Mouse (Mus musculus) C2C12 (cell line): ENCODE results near the gene Rhoh. TPM values are rescaled to one million over a fixed set of nuclear protein-coding genes. Genes with fewer than 3 reads are reported as not detected.

Experiments used
- H3K27me3 ChIP-seq: one replicate; pipeline ENCODE4 v1.6.1; 2011; ENCODE audit not compliant: control insufficient read depth, insufficient read depth, insufficient read length
- H3K36me3 ChIP-seq: one replicate; pipeline ENCODE4 v1.6.1; 2011; ENCODE audit not compliant: control insufficient read depth, insufficient read depth
- H3K4me3 ChIP-seq: one replicate; pipeline ENCODE4 v1.5.1; 2011; ENCODE audit warnings: mild to moderate bottlenecking, control low read depth; ENCODE audit not compliant: poor library complexity, insufficient read depth, severe bottlenecking
- H3K79me2 ChIP-seq: one replicate; pipeline ENCODE4 v1.6.1; 2011; ENCODE audit not compliant: control insufficient read depth, insufficient read depth
- H3K79me3 ChIP-seq: one replicate; pipeline ENCODE4 v1.6.1; 2011; ENCODE audit warnings: low read depth, control low read depth
- H3ac ChIP-seq: one replicate; pipeline ENCODE3; 2011; ENCODE audit warnings: low read depth; ENCODE audit not compliant: control insufficient read depth, insufficient read length
- CEBPB ChIP-seq: IDR thresholded peaks from one replicate; pipeline ENCODE4 v1.6.1; 2011; ENCODE audit warnings: low read depth, mild to moderate bottlenecking, control low read depth, moderate library complexity
- CTCF ChIP-seq: IDR thresholded peaks from one replicate; pipeline ENCODE4 v1.5.1; 2011; ENCODE audit not compliant: control insufficient read depth, insufficient read depth, insufficient read length
- FOSL1 ChIP-seq: IDR thresholded peaks from one replicate; pipeline ENCODE4 v1.8.0; 2011; ENCODE audit warnings: mild to moderate bottlenecking, low read length; ENCODE audit not compliant: poor library complexity, insufficient read depth, severe bottlenecking
- MAX ChIP-seq: IDR thresholded peaks from one replicate; pipeline ENCODE4 v1.6.1; 2011; ENCODE audit warnings: mild to moderate bottlenecking, control low read depth
- MYOD1 ChIP-seq: IDR thresholded peaks from one replicate; pipeline ENCODE4 v1.6.1; 2011; ENCODE audit warnings: low read depth; ENCODE audit not compliant: control insufficient read depth, insufficient read length
- MYOG ChIP-seq: IDR thresholded peaks from one replicate; pipeline ENCODE4 v1.6.1; 2011; ENCODE audit not compliant: control insufficient read depth, insufficient read length; ENCODE audit errors: extremely low read depth
- USF1 ChIP-seq: IDR thresholded peaks from one replicate; pipeline ENCODE4 v1.6.1; 2011; ENCODE audit warnings: low read depth, mild to moderate bottlenecking, control low read depth, moderate library complexity
- polyA plus RNA-seq: library from polyadenylated mRNA; unstranded; fragments of >200 nt; fragmentation: generic; extraction: Trizol; gene quantifications from one replicate; pipeline ENCODE4 v1.2.1, GENCODE M21; 2012; ENCODE audit warnings: missing spikeins

Gene Rhoh
- polyA plus RNA-seq, 1 experiment, result not detected

DNA sequence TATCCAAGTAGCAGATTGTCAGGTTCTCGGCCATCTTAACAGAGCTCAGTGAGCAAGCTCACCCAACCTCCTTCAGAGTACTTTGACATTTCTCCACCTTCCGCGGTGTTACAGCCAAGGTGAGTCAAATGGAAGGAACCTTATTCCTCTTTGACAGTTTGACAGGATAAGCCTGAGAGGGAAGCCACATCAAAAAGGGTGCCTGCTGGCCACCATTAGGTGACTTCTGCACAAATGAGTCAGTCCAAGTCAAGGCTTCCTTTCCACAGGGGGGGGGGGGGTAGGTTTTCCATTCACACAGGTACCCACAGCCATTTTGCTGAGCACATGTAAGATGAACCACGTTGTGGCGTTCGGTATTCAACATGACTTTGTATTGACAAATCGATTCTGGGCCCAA, 53.3 kb downstream of the Rhoh start:
- H3ac ChIP-seq, result no peak overlapping the region
- TF ChIP-seq CTCF (no peak), MYOG (no peak), USF1 (no peak), CEBPB (no peak), MYOD1 (no peak), MAX (no peak), FOSL1 (no peak)
- no peaks in the 10 kb centered on the region for H3K36me3 ChIP-seq
- H3K27me3 ChIP-seq, result peaks cover 7% of the 10 kb centered on the region
- H3K79me2 ChIP-seq, result no peaks in the 10 kb centered on the region
- no peaks in the 10 kb centered on the region for H3K79me3 ChIP-seq
- H3K4me3 ChIP-seq, result no peak overlapping the region

DNA sequence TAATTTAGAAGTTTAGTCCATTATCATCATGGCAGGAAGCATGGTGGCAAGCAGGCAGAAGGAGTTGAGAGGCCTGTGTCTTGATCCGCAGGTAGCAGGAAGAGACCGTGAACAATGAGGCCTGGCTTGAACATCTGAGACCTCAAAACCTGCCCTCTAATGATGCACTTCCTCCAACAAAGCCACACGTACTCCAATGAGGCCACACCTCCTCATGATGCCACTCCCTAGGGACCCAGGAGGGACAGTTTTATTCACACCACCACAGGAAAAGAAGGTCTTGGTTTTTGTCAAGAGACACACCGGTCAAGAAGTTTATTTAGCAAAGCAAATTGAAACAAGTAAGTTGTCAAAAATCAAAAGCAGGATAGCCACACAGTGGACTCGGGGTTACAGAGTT, 55.9 kb downstream of the Rhoh start:
- H3K79me2 ChIP-seq, result no peaks in the 10 kb centered on the region
- no peaks in the 10 kb centered on the region for H3K36me3 ChIP-seq
- TF ChIP-seq CTCF, result no peak
- TF ChIP-seq MYOD1, result no peak
- no peak for TF ChIP-seq USF1
- TF ChIP-seq MAX, result no peak
- TF ChIP-seq CEBPB, result no peak
- H3K79me3 ChIP-seq, result no peaks in the 10 kb centered on the region
- H3K4me3 ChIP-seq, result no peak overlapping the region
- no peaks in the 10 kb centered on the region for H3K27me3 ChIP-seq
- H3ac ChIP-seq, result no peak overlapping the region

DNA sequence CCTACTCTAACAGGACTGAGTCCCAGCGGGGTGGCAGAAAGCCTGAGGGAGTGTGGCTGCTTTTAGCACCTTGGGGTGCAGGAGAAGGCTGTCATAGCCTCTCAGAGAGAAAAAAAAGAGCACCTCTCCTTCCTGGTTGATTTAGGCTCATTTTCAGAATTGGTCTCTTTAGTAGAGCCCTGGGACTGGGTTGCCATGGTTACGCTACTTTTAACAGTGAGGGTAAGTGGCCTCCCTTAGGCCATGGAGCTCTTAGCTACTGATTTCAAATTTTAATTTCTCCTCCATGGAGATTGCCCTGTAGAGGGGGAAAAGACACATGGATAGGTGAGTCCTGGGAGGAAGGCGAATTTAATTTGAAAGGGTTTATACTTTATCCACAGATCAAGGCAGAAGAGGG, 57.6 kb downstream of the Rhoh start:
- Histone ChIP-seq H3K27me3 (peaks cover 4% of the 10 kb centered on the region), H3K79me2 (no peaks in the 10 kb centered on the region), H3K36me3 (no peaks in the 10 kb centered on the region), H3K79me3 (no peaks in the 10 kb centered on the region), H3ac (no peak overlapping the region), H3K4me3 (no peak overlapping the region)
- TF ChIP-seq CEBPB (no peak), USF1 (no peak), MAX (no peak), MYOG (no peak), FOSL1 (no peak), MYOD1 (no peak), CTCF (no peak)

DNA sequence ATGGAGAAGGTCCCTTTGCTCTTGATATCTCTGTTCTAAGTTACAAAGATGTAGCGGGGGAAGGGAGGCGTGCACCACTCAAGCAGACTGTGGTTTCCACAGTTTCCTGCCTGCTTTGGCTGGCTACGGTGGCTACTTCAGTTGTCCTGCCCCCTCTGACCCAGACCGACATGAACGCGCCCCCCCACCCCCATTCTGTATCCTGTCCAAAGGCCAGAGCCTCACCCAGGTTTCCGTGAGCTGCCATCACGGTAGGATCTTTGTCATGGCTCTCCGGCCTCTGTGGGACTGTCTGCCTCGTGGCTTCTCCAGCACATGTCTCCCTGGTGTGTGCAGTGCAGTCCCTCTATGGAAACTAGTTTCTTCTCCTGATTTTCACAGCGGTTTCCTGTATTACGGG, 58.3 kb downstream of the Rhoh start:
- no peaks in the 10 kb centered on the region for H3K36me3 ChIP-seq
- no peak overlapping the region for H3ac ChIP-seq
- no peak overlapping the region for H3K4me3 ChIP-seq
- H3K27me3 ChIP-seq, result peaks cover 4% of the 10 kb centered on the region
- no peaks in the 10 kb centered on the region for H3K79me2 ChIP-seq
- TF ChIP-seq CEBPB (no peak), USF1 (no peak), MYOG (no peak), MYOD1 (no peak), CTCF (no peak), FOSL1 (no peak), MAX (no peak)
- H3K79me3 ChIP-seq, result no peaks in the 10 kb centered on the region

DNA sequence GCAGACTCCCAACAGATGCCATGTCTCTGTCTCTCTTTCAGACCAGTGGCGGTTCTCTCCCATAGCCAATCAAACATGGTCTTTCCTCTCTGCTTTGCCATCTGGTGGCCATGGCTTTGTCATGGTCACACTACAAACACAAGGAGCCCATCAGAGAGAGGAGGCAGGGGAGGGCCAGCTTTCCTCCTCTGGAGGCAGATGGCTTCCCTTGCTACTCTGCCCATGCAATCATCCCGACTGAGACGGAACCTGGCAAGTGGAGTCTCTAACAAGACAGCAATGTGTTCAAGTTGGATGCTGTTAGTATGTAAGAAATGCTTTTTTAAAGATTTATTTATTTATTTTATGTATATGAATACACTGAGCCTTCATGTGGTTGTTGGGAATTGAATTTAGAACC, 58.9 kb downstream of the Rhoh start:
- H3K36me3 ChIP-seq, result no peaks in the 10 kb centered on the region
- no peak overlapping the region for H3K4me3 ChIP-seq
- no peak for TF ChIP-seq USF1
- TF ChIP-seq CEBPB, result no peak
- no peak for TF ChIP-seq FOSL1
- no peak for TF ChIP-seq MYOD1
- TF ChIP-seq CTCF, result no peak
- no peak for TF ChIP-seq MAX
- no peak for TF ChIP-seq MYOG
- no peak overlapping the region for H3ac ChIP-seq
- H3K79me3 ChIP-seq, result no peaks in the 10 kb centered on the region
- H3K27me3 ChIP-seq, result peaks cover 4% of the 10 kb centered on the region
- no peaks in the 10 kb centered on the region for H3K79me2 ChIP-seq

DNA sequence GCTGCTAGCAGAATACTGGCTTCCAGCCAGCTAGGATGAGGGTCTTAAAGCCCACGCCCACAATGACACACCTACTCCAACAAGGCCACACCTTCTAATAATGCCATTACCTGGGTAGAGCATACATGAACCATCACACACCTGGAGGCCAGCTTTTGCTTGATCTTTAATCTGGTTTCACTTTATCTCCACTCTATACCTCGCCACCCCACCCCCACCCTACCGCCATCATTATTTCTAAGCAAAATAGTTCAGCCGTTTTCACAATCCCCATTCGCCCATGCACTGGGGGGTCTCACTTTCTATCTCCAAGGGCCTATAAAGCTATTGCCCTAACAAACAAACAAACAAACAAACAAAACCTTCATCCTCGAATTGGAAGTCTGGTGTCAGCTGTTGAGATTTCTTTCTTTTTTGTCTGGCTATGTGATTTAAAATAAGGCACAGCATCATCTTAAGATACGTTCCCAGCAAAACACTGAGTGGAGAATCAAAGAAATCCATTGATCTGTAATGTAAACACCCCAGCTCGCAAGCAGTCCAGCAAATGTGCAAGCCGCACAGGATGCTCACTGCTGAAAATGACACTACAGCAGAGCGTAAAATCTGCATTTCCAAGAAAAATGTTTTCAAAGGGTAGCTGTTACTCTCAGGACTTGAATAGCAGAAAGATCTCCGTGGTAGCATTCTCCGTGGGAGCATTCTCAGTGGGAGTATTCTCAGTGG, 59.9 kb downstream of the Rhoh start:
- H3K27me3 ChIP-seq, result peaks cover 4% of the 10 kb centered on the region
- H3K79me3 ChIP-seq, result no peaks in the 10 kb centered on the region
- TF ChIP-seq FOSL1 (no peak), MAX (no peak), CEBPB (no peak), CTCF (no peak), MYOG (no peak), USF1 (no peak), MYOD1 (no peak)
- no peaks in the 10 kb centered on the region for H3K79me2 ChIP-seq
- no peak overlapping the region for H3K4me3 ChIP-seq
- no peaks in the 10 kb centered on the region for H3K36me3 ChIP-seq
- no peak overlapping the region for H3ac ChIP-seq
